Mouse (Mus musculus) bone marrow, adult 2 months (tissue): ENCODE data around the gene Dnajc4. TPM values are rescaled to one million over a fixed set of nuclear protein-coding genes. Genes with fewer than 3 reads are reported as not detected.

Source experiments
- H3K27ac ChIP-seq: fragments of 200-500 bp; 2 replicates; pipeline ENCODE4 v1.5.1; 2012; ENCODE audit warnings: low read depth, mild to moderate bottlenecking, control low read depth, inconsistent platforms, low read length; ENCODE audit not compliant: control insufficient read depth, poor library complexity, insufficient read depth
- H3K4me1 ChIP-seq: fragments of 200-500 bp; 2 replicates; pipeline ENCODE4 v1.6.1; 2011; ENCODE audit warnings: low read length; ENCODE audit not compliant: control insufficient read depth, insufficient read depth
- H3K4me3 ChIP-seq: fragments of 200-500 bp; replicated peaks from 2 replicates; pipeline ENCODE3; 2011; ENCODE audit warnings: mild to moderate bottlenecking, low read depth, low read length, control low read depth; ENCODE audit not compliant: control insufficient read depth
- CTCF ChIP-seq: fragments of 200-500 bp; IDR thresholded peaks from 2 replicates; pipeline ENCODE4 v1.5.1; 2011; ENCODE audit warnings: low read length, control low read depth; ENCODE audit not compliant: control insufficient read depth, insufficient read depth
- POLR2A ChIP-seq: fragments of 200-500 bp; IDR thresholded peaks from 2 replicates; pipeline ENCODE4 v1.6.1; 2011; ENCODE audit warnings: low read depth, mild to moderate bottlenecking, control low read depth, low read length, borderline replicate concordance; ENCODE audit not compliant: control insufficient read depth
- WGBS: fragments of 180-500 bp; shearing (Covaris S2); methylation state at CpG from one replicate; pipeline ENCODE4 v1.1.7; 2018; 5-methylcytosine and 5-hydroxymethylcytosine counted together
- polyA plus RNA-seq: library from polyadenylated mRNA; stranded (reverse); fragments of >200 nt; gene quantifications from 2 replicates; pipeline ENCODE4 v1.2.4, GENCODE M21; 2011; ENCODE audit warnings: low replicate concordance; ENCODE audit not compliant: missing spikeins, insufficient read depth, insufficient read length

The Dnajc4 gene
- polyA plus RNA-seq, 1 experiment: 28.8 TPM

- no peak for TF ChIP-seq CTCF
- no peak for TF ChIP-seq POLR2A
- 73% methylated on average over 4 of the region's 4 CpGs for WGBS
Observed at GRCm38 (mm10) chr19:6948186-6948585, 44.2 kb downstream of the Dnajc4 start.

GRCm38 (mm10) chr19:6947742-6948141 lies 44.6 kb downstream of the Dnajc4 start:
- no peak overlapping the region for H3K27ac ChIP-seq
- WGBS: 71% methylated on average over 4 of the region's 4 CpGs
- H3K4me1 ChIP-seq: peaks cover 1% of the 10 kb centered on the region; the same call in 1 of the 2 replicates

More at GRCm38 (mm10) chr19:6948186-6948585, 44.2 kb downstream of the Dnajc4 start:
- no peak overlapping the region for H3K4me3 ChIP-seq
- peaks cover 2% of the 10 kb centered on the region; the same call in 1 of the 2 replicates for H3K4me1 ChIP-seq
- no peak overlapping the region for H3K27ac ChIP-seq

GRCm38 (mm10) chr19:6943709-6944108 lies 48.7 kb downstream of the Dnajc4 start:
- WGBS: 95% methylated on average over 6 of the region's 6 CpGs
- no peak overlapping the region for H3K4me3 ChIP-seq
- no peak overlapping the region for H3K27ac ChIP-seq
- TF ChIP-seq CTCF (no peak), POLR2A (no peak)
- H3K4me1 ChIP-seq: peaks cover 1% of the 10 kb centered on the region; the same call in 1 of the 2 replicates

More at GRCm38 (mm10) chr19:6947742-6948141, 44.6 kb downstream of the Dnajc4 start:
- H3K4me3 ChIP-seq: no peak overlapping the region
- no peak for TF ChIP-seq POLR2A
- no peak for TF ChIP-seq CTCF

GRCm38 (mm10) chr19:6942764-6943163 lies 49.6 kb downstream of the Dnajc4 start:
- peak overlapping the region; percentile 100 for H3K4me3 ChIP-seq
- no peak for TF ChIP-seq POLR2A
- H3K4me1 ChIP-seq: peaks cover 1% of the 10 kb centered on the region; the same call in 1 of the 2 replicates
- H3K27ac ChIP-seq: no peak overlapping the region; the same call in 1 of the 2 replicates
- 28% methylated on average over 5 of the region's 5 CpGs for WGBS

- Histone ChIP-seq H3K4me1 (peaks cover 1% of the 10 kb centered on the region; the same call in 1 of the 2 replicates), H3K27ac (peak within 1 kb of the TSS; percentile 90), H3K4me3 (peak within 1 kb of the TSS; percentile 100)
- WGBS: under 1% methylated on average over 27 of the region's 27 CpGs
- peak; percentile 85; the same call in 1 of the 2 replicates for TF ChIP-seq POLR2A
- TF ChIP-seq CTCF: no peak
Observed at GRCm38 (mm10) chr19:6942249-6942691, 50.1 kb downstream of the Dnajc4 start, which contains the start of gene Gpr137. TSS of gene Gpr137 (minus strand) at chr19:6942480.

- WGBS: under 1% methylated on average over 83 of the region's 83 CpGs
- peak within 1 kb of the TSS; percentile 100 for H3K4me3 ChIP-seq
- peak; percentile 35; the same call in 1 of the 2 replicates for TF ChIP-seq POLR2A
- no peak for TF ChIP-seq CTCF
- peak within 1 kb of the TSS; percentile 90 for H3K27ac ChIP-seq
- H3K4me1 ChIP-seq: peaks cover 1% of the 10 kb centered on the region; the same call in 1 of the 2 replicates
Observed at GRCm38 (mm10) chr19:6941372-6942248, 50.8 kb downstream of the Dnajc4 start, which contains the start of gene Bad. TSS of gene Bad (plus strand) at chr19:6941861.

GRCm38 (mm10) chr19:6940396-6941351 lies 51.7 kb downstream of the Dnajc4 start:
- 27% methylated on average over 29 of the region's 29 CpGs for whole genome bisulfite sequencing
- Histone ChIP-seq H3K4me1 (peaks cover 1% of the 10 kb centered on the region; the same call in 1 of the 2 replicates), H3K4me3 (peak overlapping the region; percentile 100), H3K27ac (peak overlapping the region; percentile 90)
- TF ChIP-seq CTCF: no peak
